Comparison of ENCODE assay signal across 28 mouse cellular contexts in the genomic region with DNA sequence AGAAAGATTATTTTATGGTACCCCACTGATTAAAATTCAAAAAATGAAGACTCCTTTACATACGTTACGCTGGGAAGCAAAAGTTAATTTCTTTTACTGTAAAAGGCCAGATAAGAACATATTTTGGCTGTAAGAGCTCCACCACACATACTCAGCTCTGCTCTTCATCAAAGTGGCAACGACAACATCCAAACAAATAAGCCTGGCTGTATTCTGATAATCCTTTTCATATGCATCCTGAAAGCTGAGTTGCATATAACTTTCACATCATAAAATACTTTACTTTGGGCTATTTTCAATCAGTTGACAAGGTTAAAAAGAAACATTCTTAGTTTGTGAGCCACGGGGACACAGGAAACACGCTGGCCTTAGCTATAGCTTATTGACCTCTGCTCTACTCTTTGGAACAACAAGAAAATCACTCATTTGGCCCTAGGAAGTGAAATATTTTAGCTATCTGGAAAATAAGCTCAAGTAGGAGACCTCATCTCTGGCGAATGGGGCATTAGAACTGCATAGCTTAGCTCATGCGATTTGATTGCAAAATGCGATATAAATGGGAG.
"Had no signal": no experiment of that assay in that cellular context is flagged by ENCODE, and none has a peak within 500 bp of the region (broad histone marks: within the 10 kb centered on the region; RNA-seq: fewer than 3 reads in every experiment).

No protein-coding gene starts in this region.

- H3K9ac ChIP-seq: embryonic facial prominence, embryonic 12.5 days; embryonic facial prominence, embryonic 13.5 days; embryonic facial prominence, embryonic 15.5 days; forebrain, embryonic 12.5 days; forebrain, embryonic 13.5 days; forebrain, embryonic 15.5 days; forebrain, postnatal 0 days had no signal

- H3K9me3 ChIP-seq: embryonic facial prominence, embryonic 10.5 days; embryonic facial prominence, embryonic 12.5 days; embryonic facial prominence, embryonic 13.5 days; embryonic facial prominence, embryonic 15.5 days; forebrain, embryonic 10.5 days; forebrain, embryonic 12.5 days; forebrain, embryonic 13.5 days; forebrain, embryonic 15.5 days had no signal

- H3K4me2 ChIP-seq: embryonic facial prominence, embryonic 12.5 days; embryonic facial prominence, embryonic 13.5 days; embryonic facial prominence, embryonic 15.5 days; forebrain, embryonic 12.5 days; forebrain, embryonic 13.5 days; forebrain, embryonic 15.5 days had no signal

- H3K4me3 ChIP-seq: embryonic facial prominence, embryonic 10.5 days; embryonic facial prominence, embryonic 12.5 days; embryonic facial prominence, embryonic 13.5 days; embryonic facial prominence, embryonic 15.5 days; erythroblast, embryonic 14.5 days; forebrain, embryonic 10.5 days; forebrain, embryonic 12.5 days; forebrain, embryonic 13.5 days; forebrain, embryonic 15.5 days; gastrocnemius, adult 2 months had no signal

- DNase-seq: cerebellum, adult 18-20 months; cerebellum, adult 2 months; cerebellum, adult 8-10 months; cerebellum, adult 9-10 months; cerebellum, adult 9-11 months; cerebellum, postnatal 10 days; cerebellum, postnatal 14 days; cerebellum, postnatal 25 days; cerebellum, postnatal 36 days; embryo, embryonic 11 days; forebrain, postnatal 0 days; gastrocnemius, adult 2 months; gastrocnemius, postnatal 10 days; gastrocnemius, postnatal 14 days; gastrocnemius, postnatal 25 days; gastrocnemius, postnatal 36 days; heart, adult 11 months had no signal

- ATAC-seq: forebrain, embryonic 13.5 days; forebrain, embryonic 14.5 days; forebrain, embryonic 15.5 days; forebrain, embryonic 16.5 days; forebrain, postnatal 0 days had no signal

- H3K36me3 ChIP-seq: embryonic facial prominence, embryonic 10.5 days; embryonic facial prominence, embryonic 12.5 days; embryonic facial prominence, embryonic 13.5 days; embryonic facial prominence, embryonic 15.5 days; forebrain, embryonic 10.5 days; forebrain, embryonic 12.5 days; forebrain, embryonic 15.5 days had no signal

- H3K27ac ChIP-seq: embryonic facial prominence, embryonic 10.5 days; embryonic facial prominence, embryonic 12.5 days; embryonic facial prominence, embryonic 13.5 days; embryonic facial prominence, embryonic 15.5 days; forebrain, embryonic 10.5 days; forebrain, embryonic 12.5 days; forebrain, embryonic 13.5 days; forebrain, embryonic 15.5 days; gastrocnemius, adult 2 months had no signal

- H3K4me1 ChIP-seq: embryonic facial prominence, embryonic 10.5 days; embryonic facial prominence, embryonic 12.5 days; embryonic facial prominence, embryonic 15.5 days; forebrain, embryonic 10.5 days; forebrain, embryonic 12.5 days; forebrain, embryonic 15.5 days had no signal

- H3K27me3 ChIP-seq: embryonic facial prominence, embryonic 12.5 days; embryonic facial prominence, embryonic 15.5 days; forebrain, embryonic 12.5 days; forebrain, embryonic 13.5 days; forebrain, embryonic 15.5 days had no signal
